Mouse (Mus musculus): Measurements from ENCODE around the gene Zfhx3.

Gene Zfhx3

DNA sequence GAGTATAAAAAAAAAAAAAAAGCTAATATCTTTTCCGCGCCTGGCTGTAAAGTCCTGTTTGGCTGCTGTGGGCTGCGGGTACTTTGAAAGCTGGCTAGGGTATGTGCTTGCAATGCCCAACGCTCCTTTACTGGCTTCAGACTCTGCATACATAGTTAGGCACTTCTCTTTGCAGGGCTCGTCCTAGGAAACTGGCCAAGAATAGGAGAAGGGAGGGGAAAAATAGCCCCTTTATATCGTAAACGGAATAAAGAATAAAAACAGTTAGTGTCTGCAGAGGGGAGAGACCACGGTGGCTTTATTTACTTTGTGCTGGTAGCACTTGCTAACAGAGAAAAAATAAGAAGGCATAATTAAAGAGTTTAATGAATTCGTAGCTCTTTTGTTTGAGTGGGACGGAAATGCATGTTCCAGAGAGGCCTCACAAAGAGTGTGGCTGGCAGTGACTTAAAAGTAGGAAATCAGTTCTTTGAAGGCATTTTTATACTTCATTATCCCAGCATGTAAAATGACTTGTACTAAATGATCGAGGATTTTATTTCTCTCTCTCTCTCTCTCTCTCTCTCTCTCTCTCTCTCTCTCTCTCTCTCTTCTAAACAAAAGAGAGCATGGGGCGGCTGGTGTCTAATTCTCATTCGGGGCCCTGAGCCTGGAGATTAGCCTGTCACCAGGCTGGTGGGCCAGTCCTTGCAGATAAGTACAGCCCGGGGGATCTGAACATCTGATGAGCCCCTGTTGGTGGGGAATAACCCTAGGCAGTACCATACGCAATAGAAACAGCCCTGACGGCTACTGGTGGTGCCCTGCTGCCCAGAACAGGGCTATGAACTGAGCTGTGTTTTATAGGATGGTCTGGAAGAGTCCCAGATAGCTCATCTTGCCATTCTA, 159.8 kb downstream of the Zfhx3 start:
- no peak for DNase-seq

DNA sequence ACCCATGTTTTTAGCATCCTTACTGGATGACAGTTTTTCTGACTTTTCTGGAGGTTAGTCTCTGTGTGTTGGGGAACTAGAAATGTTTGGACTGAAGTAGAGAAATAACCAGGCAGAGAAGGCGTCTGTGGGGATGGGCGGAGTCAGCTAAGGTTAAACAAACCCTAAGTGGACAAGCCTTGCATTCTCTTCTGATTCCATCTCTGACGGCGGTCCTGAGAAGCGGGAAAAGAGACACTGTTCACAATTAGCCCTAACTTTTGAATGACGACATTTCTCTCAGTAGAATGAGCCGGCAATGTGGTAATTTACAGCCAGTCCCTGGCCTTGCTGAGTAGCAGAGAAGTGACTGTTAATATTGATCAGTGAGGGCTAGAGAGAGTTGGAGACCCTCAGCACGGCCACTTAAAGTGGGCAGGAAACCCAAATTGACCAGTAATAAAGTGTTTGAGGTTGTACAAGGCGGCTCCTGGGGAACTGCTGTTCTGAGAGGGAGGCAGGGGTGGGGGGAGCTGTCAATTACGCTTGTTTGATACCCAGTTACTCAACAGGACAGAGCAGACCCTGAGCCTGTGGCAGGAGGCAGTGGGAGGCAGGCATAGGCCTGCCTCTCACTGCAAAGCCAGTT, 162.1 kb downstream of the Zfhx3 start:
- no peak for DNase-seq

DNA sequence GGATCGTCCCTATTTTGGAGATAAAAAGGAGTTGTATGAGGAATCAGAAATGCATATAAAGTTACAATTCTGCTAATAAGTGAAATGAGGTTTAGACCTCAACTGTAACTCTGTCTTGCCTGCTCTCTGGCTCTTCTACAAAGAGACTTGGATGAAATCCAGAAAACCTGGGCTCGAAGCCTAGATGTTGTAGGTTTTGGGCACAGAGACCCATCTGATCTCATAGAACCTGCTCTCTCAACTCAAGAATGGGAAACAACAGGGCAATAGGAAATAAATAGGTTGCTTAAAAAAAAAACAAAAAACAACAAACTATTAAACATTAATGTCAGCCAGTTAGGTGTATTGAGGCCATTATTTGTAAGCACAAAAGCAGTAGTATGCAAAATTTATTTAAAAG, 182.6 kb downstream of the Zfhx3 start:
- no peak for DNase-seq

DNA sequence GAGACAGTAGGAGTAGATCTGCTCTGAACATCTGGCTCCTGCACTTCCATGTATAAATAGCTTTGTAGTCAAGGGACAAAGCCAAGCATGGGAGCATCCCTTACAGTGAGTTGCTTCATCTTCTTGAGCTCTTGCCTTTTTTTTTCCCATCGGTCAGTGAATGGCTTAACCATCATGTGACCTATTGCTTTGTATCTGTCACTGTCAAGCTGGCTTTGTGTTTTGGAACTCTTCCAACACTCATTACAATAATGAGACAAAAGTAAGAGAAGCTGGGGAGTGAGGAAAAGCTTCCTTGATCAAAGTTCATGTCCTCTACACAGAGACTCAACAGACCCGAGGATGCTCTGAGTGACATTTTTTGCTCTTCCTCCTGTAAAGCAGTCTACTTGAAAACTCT, 183.0 kb downstream of the Zfhx3 start:
- DNase-seq: no peak

DNA sequence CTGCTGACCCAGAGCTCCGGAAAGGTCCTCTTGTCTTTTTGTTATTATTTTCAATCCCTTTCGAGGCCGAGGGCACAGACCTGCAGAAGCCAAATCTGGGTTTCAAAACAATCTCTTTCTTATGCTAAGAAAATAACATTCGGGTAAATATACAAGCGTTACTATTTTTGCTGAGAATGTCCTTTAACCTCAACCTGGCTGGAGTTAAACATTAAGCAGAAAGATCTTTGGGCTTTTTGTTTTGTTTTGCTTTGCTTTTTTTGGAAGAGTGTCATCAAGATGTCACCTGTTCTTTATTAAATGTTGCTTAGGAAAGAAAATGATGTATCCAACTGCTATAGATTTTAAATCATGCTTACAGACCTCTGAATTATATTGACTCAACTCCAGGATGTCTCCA, 204.1 kb downstream of the Zfhx3 start:
- DNase-seq: no peak

DNA sequence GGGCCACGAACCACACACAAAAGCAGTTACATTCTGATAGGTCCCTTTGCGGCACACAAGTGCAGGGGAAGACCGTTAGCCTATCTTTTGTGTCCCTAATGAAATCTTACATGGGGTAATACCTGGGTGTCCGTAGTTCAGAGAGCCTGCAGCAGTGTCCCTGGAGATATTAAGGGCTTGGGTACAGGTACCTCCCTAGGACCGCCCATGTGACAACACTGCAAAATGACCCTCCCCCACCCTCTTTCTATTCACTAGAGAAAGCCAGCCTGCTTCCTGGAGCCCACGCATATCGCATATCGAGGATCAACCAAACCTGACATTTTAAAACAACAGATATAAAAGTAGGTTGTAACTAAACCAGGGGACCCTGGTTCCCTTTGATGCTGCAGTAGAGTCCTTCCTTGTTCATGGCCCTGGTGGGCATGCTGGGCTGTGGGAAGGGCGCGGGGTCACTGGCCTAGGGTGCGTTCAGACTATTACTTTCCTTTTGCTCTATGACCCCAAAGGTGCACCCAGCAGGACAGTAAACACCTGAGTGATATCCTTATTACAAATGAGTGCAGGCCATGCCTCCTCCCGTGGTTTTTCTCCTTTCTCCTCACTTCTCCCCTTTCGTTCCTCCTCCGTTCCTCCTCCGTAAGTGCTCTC, 206.3 kb downstream of the Zfhx3 start:
- DNase-seq: no peak

DNA sequence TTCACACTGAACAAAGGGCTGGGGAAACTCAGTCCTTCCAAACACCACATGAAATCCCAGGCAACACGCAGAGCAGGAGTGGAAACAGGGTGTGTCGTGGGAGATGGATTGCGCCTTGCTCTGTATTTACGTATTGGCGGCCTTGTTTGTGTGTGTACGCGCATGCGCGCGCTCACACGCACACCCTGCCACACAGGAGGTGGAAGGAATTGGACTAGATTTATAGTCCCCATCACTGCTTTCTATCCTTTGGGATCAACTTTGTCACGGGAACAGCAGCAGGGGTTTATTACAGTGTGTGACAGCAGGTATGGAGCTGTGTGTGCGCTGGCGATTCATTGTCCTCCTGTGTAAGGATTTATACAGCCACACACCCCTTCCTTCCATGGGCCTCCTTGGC, 228.4 kb downstream of the Zfhx3 start:
- no peak for DNase-seq

DNA sequence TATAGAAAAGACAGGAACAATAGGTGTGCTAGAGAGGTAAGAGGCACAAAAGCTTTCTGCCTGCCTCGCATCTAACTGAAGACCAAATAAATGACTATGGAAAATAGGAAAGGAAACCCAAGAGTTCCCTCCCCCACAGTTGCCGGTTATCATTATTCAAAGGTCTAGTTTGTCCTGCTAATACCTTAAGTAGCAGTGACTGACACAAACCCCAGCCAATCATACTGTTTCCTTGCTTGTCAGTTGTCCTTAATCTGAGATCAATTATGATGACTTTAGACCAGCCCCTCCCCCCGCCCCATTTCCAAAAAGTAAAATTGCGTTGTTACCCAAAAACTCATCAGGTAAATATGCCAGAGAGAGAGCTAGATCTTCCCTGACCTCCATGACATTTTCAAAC, 240.9 kb downstream of the Zfhx3 start:
- DNase-seq: no peak

DNA sequence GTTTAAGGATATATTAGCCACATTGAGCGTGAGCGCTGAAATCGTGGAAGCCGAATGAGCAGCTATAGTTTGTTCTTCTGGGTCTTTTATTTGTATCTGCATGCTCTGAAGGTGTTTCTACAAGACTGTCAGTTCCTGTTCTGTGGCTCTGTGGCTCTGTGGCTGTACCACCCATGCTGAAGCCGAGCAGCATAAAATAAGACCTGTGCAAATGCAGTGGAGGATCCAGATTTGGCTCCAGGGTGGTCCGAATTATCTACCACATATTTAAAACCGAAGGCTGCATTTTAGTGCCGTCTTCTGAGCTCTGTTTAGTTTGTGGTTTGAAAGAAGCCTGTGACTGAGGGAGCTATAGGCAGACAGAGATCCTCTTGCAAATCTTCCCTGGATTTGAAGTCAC, 241.5 kb downstream of the Zfhx3 start:
- no peak for DNase-seq

DNA sequence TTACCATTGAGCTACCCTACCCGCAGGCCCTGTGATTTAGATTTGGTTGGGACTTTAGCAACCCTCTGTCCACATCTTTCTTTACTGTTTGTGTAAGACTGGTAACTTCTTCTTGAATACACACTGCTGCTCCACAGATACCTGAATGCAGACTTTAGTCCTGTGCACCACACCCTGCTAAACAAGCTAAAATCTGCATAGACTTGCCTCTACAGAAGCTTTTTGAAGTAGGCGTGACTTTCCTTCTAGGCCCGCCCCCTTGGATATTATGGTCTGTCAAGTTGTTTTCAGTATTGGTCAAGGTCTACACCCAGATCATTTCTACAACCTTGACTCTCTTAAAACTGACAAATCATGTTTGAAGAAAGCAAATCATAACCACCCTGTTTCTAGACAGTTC, 243.8 kb downstream of the Zfhx3 start:
- no peak for DNase-seq

DNA sequence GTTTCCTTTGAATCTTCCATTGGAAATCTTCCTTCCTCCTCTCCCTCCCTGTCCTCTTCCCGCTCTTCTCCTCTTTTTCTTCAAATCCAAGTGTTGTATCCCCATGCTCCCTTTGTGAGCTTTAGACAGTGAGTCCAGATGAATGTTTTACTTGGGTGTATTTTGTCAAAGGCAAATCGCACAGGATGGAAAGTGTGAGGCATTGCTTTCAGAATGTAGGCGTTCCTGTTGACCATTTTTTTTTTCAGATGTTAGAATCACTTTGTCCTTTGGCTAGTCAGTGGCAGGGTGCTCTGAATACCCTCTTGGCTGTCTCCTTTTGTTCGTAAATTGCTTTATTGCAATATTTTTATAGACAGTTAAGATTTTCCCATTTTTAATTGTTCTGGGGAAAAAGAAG, 245.6 kb downstream of the Zfhx3 start:
- DNase-seq: no peak

DNA sequence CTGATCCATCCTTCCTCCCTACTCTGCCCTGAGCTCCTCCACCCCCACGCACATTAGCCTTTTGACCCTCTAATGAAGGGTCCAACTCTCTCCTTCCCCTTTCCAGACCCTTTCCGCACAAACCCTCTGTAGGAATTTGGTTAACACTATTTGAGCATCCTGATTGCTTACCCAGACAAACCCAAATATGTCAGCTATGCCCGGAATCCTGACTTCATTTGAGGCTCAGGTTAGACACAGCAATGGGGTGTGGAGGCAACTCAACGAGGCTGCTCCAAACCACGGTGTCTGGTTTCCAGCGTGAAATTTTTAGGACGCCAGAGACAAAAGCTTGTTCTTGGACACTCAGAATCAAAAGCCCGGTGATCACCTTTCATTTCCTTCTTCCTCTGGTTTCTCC, 252.1 kb downstream of the Zfhx3 start:
- no peak for DNase-seq

DNA sequence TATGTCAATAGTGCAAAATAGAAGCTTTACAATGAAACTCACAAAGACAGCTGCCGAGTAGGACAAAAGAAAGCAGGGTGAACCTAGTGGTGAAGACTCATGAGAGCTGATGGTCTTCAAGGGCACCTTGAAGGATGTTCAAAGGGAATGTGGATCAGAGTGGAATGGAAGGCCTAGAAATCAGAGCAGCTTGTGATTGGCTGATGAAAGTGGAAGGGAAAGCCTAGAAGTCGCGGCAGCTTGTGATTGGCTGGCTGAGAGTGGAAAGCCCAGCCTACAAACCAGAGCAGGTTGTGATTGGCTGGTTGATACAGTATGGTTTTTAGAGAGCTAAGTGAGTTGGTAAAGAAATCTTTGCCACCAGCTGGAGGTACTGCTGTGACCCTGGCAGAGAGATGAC, 272.6 kb downstream of the Zfhx3 start:
- DNase-seq: no peak

DNA sequence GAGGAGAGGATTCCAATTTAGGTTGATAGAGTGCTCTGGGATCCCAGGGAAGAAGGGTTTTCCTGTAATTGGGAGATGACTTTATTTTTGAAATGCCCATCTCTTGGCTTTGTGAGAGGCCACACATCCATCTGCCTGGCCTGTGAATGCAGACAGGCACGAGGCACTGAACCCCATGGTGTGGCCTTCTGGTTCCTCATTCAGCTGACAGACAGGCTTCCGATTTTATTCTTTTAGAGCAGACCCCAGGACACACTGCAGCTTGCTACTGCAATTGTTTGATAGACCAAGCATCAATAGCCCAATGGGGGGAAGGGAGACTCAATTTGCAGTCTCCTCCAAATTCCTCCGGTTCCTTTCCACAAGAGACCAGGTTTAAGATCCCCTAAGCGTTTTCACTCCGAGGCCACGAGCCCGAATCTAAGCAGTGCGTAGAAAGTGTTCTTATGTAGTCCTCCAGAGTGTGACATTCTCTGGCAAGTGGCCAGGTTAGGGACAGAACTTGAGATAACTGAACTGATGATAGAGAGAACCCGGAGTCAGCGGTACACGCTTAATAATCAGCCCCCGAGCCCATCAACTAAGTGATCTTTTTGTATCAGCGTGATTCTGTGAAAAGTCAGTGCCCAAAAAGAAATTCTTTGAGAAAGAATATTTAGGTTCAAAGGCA, 275.9 kb downstream of the Zfhx3 start:
- no peak for DNase-seq

DNA sequence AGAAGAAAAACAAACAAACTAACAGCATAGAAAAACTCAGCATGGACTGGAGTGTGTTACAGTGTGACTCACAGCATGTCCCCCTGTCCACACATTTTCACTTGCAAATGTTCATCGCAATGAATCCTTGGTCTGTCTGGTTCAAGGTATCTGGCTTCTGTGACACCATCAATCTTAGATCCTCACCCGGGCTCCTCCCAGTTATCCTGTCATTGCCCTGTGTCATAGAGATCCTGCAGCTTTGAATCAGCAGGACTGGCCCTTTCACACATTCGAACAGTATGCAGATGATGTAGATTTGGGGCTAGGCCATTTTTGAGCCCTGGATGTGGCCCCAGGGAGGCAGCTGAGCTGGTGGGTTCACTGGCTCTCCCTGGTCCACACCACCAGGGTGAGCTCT, 278.1 kb downstream of the Zfhx3 start:
- DNase-seq: no peak

DNA sequence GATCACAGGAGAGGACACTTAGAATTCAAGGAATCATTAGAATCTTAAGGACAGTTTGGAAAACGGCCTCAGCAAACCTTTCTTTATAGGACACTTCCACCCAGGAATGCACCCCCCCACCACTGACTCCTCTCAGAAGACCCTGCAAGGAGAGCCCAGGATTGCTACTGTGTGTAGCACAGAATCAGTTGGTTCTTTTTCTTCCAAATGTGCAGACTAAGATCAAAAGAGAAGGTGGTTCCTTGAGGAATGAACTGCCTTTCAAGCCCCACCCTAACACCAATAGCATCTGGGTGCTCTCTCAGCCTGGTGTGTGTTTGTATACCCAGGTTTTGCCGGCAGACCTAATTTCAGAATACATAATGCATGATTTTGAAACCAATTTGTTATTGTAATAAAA, 279.6 kb downstream of the Zfhx3 start:
- DNase-seq: no peak

DNA sequence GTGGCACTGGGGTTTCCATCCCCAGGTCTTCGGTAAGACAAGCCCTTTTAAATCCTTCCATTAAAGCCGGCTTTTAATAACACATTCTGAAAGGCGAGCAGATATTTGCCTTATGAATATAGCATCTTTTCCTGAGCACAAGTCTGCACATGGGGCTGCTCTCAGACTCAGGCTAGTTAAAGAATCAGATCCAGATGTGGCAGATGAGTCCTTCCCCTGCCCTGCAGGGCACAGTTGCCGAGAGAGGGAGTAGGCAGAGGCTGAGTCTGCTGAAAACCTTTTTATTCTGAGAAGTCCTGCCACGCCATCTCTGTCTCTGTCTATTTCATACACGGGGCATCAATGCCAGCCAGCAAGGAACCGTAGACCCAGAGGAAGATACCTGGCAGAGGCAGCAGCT, 289.9 kb downstream of the Zfhx3 start:
- no peak for DNase-seq

DNA sequence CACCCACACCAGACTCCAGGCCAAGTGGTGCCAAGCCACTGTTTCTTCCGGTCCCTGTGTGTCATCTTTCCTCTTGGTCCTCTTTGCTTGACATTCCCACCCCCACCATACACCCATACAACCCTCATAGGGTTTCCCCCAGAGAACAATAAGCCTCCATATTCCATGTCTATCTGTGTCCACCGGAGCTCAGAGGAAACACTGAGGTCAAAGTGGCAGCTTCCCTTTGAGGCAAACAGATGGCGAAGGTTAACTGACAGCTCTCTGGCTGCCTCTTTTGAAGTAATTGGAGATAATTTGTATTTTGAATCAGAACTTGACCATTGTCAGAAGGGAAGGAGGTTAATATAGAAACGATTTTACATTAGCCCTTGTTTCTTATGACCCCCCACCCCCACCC, 292.0 kb downstream of the Zfhx3 start:
- DNase-seq: no peak

DNA sequence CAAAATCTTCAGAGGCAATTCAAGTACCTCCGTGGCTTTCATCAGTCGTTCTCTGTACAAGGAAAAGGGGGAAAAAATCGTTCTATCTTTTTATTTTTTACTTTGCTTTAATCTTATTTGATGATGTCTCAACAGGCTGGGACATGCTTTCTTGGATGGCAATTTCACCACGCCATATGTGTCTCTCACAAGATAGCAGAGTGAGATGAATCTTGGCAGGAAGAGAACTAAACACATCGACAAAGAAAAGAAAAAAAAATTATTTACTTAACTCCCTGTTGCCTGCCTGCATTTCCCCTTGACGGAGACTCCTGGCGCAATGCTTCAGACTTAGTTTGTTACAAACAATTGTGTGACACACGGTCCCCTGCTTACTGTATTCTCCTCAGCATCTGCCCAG, 294.3 kb downstream of the Zfhx3 start:
- DNase-seq: no peak

DNA sequence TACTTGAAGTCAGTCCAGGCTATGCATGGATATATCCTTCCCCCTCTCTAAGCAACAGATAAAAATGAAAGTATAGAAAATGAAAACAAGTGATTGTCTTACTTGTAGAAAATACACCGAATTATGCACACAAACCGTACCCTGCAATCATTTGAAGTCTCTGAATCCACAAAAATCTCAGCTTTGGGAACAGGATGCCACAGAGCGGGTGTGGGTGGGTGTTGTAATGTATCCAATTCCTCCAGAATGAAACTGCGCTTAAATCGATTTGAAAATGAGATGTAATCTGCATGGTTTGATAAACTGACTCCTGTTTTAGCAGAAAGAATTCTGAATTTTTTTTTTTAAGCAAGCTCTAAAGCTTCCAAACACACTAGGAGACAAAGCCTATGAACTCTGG, 297.1 kb downstream of the Zfhx3 start:
- no peak for DNase-seq

DNA sequence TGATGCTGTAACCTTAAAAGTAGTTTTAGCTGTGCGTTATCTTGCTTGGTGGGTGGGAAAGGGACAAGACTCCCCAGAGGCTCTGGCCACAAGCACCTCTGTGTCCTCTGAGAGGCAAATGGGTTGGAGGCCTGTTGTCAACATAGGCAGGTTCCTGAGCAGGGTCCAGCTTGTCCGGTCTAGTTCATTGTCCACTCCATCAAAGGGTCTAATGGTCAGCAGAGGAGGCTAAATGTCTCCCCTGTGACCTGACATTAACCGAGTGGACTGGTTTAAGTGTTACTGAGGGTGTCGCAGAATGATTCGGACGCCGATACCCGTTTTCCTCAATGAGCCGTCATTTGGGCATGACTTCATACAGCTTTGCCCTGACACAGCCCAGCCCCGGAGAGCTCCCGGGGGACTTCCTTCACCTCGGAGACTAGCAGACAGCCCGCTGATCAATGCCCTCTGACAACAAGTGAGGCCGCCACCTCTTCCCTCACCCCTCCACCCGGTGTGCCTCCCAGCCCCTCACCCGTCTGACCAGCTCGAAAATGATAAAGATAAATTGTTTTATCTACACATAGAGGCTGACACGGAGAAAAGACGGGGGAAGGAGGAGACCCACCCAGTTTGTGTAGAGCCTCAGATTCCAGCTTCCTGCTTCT, 298.7 kb downstream of the Zfhx3 start:
- no peak for DNase-seq

DNA sequence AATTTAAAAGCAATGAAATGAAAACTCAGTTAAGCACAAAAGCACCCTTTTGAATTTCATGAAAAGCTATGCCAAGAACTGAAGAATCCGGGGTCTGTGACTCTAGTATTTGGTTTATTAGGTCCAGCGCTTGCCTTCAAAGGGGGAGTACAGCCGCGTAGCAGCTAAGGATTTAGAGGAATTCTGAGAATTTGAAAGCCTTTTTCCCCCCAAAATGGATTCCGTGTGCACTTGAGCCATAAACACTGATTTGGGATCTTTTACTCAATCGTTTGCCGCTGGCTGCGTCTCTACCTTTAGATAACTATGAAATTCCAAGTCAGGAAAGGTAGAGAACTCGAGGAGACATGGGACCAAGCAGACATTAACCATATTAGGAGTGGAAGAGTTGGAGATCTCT, 300.8 kb downstream of the Zfhx3 start:
- DNase-seq: no peak

All from thymus, postnatal 36 days (tissue).